Mouse (Mus musculus): ENCODE measurements around the gene Dbp. TPM values are rescaled to one million over a fixed set of nuclear protein-coding genes. Genes with fewer than 3 reads are reported as not detected.

The Dbp gene
- total and polyA plus RNA-seq, 3 experiments, result 22.5 to 24.4 TPM; not detected in 1

DNA sequence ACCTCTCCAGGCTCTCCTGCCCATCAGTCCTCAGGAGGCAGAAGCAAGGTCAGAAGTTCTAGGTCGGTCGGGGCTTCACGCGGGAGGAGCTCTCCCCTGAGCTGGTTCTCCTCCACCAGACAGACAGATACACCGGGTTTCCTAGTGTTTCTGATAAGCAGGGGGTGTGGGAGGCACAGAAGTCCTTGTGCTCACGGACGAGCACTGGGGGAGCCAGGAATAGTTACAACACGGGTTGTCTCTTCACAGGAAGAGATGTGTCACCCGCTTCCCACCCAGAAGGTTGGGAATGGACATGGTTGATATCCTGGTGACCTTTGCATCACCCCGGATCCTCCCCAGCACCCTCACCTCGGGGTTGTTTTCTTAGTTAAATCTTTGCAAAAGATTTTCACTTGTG is 15.1 kb upstream of the Dbp start:
- H3K9ac ChIP-seq (ENCODE audit: control insufficient read depth, low read depth, low read length, poor library complexity, severe bottlenecking), result no peak overlapping the region
- H3K4me1 ChIP-seq (ENCODE audit: control insufficient read depth in 1 of 2, insufficient read depth in 2 of 2, low read length in 2 of 2), result no peaks in the 10 kb centered on the region; a peak in 1 of 4 replicates
- peaks cover 1 to 7% of the 10 kb centered on the region in 2 experiments; a peak in 2 of 4 replicates for H3K27me3 ChIP-seq (ENCODE audit: control insufficient read depth in 1 of 2, insufficient read depth in 2 of 2, low read length in 2 of 2)
- DNase-seq (ENCODE audit: low read depth, low spot score), result no peak
- H3K4me3 ChIP-seq (ENCODE audit: control insufficient read depth in 1 of 2, insufficient read depth in 1 of 2, low read depth in 2 of 2, low read length in 2 of 2), result no peak overlapping the region
- TF ChIP-seq POLR2A (IDR thresholded peaks at IDR 0.05; ENCODE audit: control insufficient read depth in 1 of 2, insufficient read depth in 1 of 2, low read depth in 1 of 2, low read length in 2 of 2, poor library complexity in 1 of 2), result no peak
- TF ChIP-seq NRF1 (IDR thresholded peaks at IDR 0.05; ENCODE audit: insufficient read depth, low read depth, low read length, poor library complexity, severe bottlenecking), result no peak
- no peak for TF ChIP-seq USF1 (IDR thresholded peaks at IDR 0.05; ENCODE audit: low read depth, low read length)
- TF ChIP-seq POLR2AphosphoS2 (IDR thresholded peaks at IDR 0.05; ENCODE audit: low read length), result no peak
- TF ChIP-seq NELFE (IDR thresholded peaks at IDR 0.05; ENCODE audit: low read depth, low read length), result no peak
- no peak for TF ChIP-seq EP300 (IDR thresholded peaks at IDR 0.05; ENCODE audit: low read depth in 1 of 2, low read length in 2 of 2)
- TF ChIP-seq MAFK (IDR thresholded peaks at IDR 0.05; ENCODE audit: borderline replicate concordance, low read depth, low read length), result no peak
- TF ChIP-seq CTCF (IDR thresholded peaks at IDR 0.05 in 2 of 3, conservative IDR thresholded peaks at IDR 0.05 in 1 of 3; ENCODE audit: control insufficient read depth in 1 of 3, insufficient read depth in 1 of 3, low read depth in 2 of 3, low read length in 3 of 3, poor library complexity in 1 of 3, severe bottlenecking in 1 of 3), result no peak
- TF ChIP-seq TCF12 (IDR thresholded peaks at IDR 0.05; ENCODE audit: low read depth, low read length), result no peak
- no peak for TF ChIP-seq BHLHE40 (IDR thresholded peaks at IDR 0.05; ENCODE audit: borderline replicate concordance, low read depth, low read length)
- no peak for TF ChIP-seq SMC3 (IDR thresholded peaks at IDR 0.05; ENCODE audit: low read depth, low read length)
- no peak for TF ChIP-seq POLR2AphosphoS5 (IDR thresholded peaks at IDR 0.05; ENCODE audit: borderline replicate concordance, low read depth, low read length)
- TF ChIP-seq ELF1 (IDR thresholded peaks at IDR 0.05; ENCODE audit: low read depth, low read length), result no peak
- TF ChIP-seq SIN3A (IDR thresholded peaks at IDR 0.05; ENCODE audit: low read length), result no peak
- TF ChIP-seq KAT2A (conservative IDR thresholded peaks at IDR 0.05; ENCODE audit: low read depth, low read length), result no peak
- no peak for TF ChIP-seq MXI1 (IDR thresholded peaks at IDR 0.05; ENCODE audit: low read depth, low read length)
- no peak for TF ChIP-seq TAL1 (IDR thresholded peaks at IDR 0.05; ENCODE audit: low read length)
- no peak for TF ChIP-seq ZKSCAN1 (IDR thresholded peaks at IDR 0.05; ENCODE audit: low read depth, low read length)
- TF ChIP-seq TBP (IDR thresholded peaks at IDR 0.05; ENCODE audit: low read depth, low read length), result no peak
- H3K36me3 ChIP-seq (ENCODE audit: control insufficient read depth in 1 of 2, insufficient read depth in 2 of 2, low read length in 2 of 2), result no peaks in the 10 kb centered on the region
- H3K79me2 ChIP-seq (ENCODE audit: control insufficient read depth, insufficient read depth, low read length, poor library complexity), result no peaks in the 10 kb centered on the region
- H3K9me3 ChIP-seq (replicated peaks; ENCODE audit: insufficient read depth, low read length), result no peaks in the 10 kb centered on the region
- H3K27ac ChIP-seq (ENCODE audit: control insufficient read depth, low read depth, low read length), result no peak overlapping the region

DNA sequence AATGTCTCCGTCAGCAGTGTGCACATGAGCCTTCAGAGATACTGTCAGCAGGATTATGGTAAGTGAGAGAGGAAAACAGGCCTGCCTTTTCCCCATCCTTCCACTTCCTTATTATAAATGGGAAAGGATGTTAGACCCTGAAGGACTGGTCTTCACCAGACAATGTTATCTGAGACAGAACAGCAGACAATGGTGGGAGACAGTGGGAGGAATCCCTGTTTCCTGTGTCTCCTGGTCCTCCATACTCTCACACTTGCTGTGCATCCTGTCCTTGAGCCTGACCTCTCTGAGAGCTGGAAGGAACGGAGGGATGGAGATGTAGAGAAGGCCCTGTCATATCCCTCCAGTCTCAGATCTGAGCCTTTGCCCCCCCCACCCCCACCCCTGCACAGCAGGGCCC is 12.5 kb upstream of the Dbp start:
- Histone ChIP-seq H3K9me3 (replicated peaks; ENCODE audit: insufficient read depth, low read length) (no peaks in the 10 kb centered on the region), H3K36me3 (ENCODE audit: control insufficient read depth in 1 of 2, insufficient read depth in 2 of 2, low read length in 2 of 2) (no peaks in the 10 kb centered on the region), H3K9ac (ENCODE audit: control insufficient read depth, low read depth, low read length, poor library complexity, severe bottlenecking) (no peak overlapping the region), H3K27ac (ENCODE audit: control insufficient read depth, low read depth, low read length) (no peak overlapping the region), H3K79me2 (ENCODE audit: control insufficient read depth, insufficient read depth, low read length, poor library complexity) (no peaks in the 10 kb centered on the region), H3K4me1 (ENCODE audit: control insufficient read depth in 1 of 2, insufficient read depth in 2 of 2, low read length in 2 of 2) (no peaks in the 10 kb centered on the region; a peak in 1 of 4 replicates), H3K27me3 (ENCODE audit: control insufficient read depth in 1 of 2, insufficient read depth in 2 of 2, low read length in 2 of 2) (peaks cover 1 to 5% of the 10 kb centered on the region in 2 experiments; a peak in 2 of 4 replicates), H3K4me3 (ENCODE audit: control insufficient read depth in 1 of 2, insufficient read depth in 1 of 2, low read depth in 2 of 2, low read length in 2 of 2) (no peak overlapping the region)
- TF ChIP-seq BHLHE40 (IDR thresholded peaks at IDR 0.05; ENCODE audit: borderline replicate concordance, low read depth, low read length), result no peak
- no peak for TF ChIP-seq ZMIZ1 (IDR thresholded peaks at IDR 0.05; ENCODE audit: low read depth, low read length)
- no peak for TF ChIP-seq RAD21 (IDR thresholded peaks at IDR 0.05; ENCODE audit: low read depth, low read length)
- TF ChIP-seq MAZ (IDR thresholded peaks at IDR 0.05; ENCODE audit: low read depth, low read length), result no peak
- no peak for DNase-seq (ENCODE audit: low read depth, low spot score)
